Mouse (Mus musculus) midbrain, embryonic 12.5 days (tissue): ENCODE measurements around the gene Gadd45g. TPM values are rescaled to one million over a fixed set of nuclear protein-coding genes. Genes with fewer than 3 reads are reported as not detected.

Experiments used
- ATAC-seq: fragments of 200-750 bp; cut with Nextera tagmentation; 2 replicates; pipeline ENCODE4 v1.8.0; 2017; ENCODE audit warnings: low read depth, moderate TSS enrichment, moderate library complexity; ENCODE audit not compliant: low FRiP score
- H3K27ac ChIP-seq: fragments of 300-500 bp; sonication (generic); replicated peaks from 2 replicates; pipeline ENCODE4 v1.5.1; 2016; ENCODE audit warnings: mild to moderate bottlenecking
- H3K27me3 ChIP-seq: fragments of 300-500 bp; sonication (generic); 2 replicates; pipeline ENCODE4 v1.6.1; 2016; ENCODE audit warnings: mild to moderate bottlenecking
- H3K36me3 ChIP-seq: fragments of 300-500 bp; sonication (generic); 2 replicates; pipeline ENCODE4 v1.6.1; 2016
- H3K4me1 ChIP-seq: fragments of 300-500 bp; sonication (generic); 2 replicates; pipeline ENCODE4 v1.6.1; 2016
- H3K4me2 ChIP-seq: fragments of 300-500 bp; sonication (generic); replicated peaks from 2 replicates; pipeline ENCODE4 v1.6.1; 2016; ENCODE audit warnings: mild to moderate bottlenecking, moderate library complexity
- H3K4me3 ChIP-seq: fragments of 300-500 bp; sonication (generic); 2 replicates; pipeline ENCODE4 v1.5.1; 2016; ENCODE audit warnings: mild to moderate bottlenecking
- H3K9ac ChIP-seq: fragments of 300-500 bp; sonication (generic); replicated peaks from 2 replicates; pipeline ENCODE4 v1.6.1; 2016; ENCODE audit warnings: mild to moderate bottlenecking, moderate library complexity
- H3K9me3 ChIP-seq: fragments of 300-500 bp; sonication (generic); 2 replicates; pipeline ENCODE4 v1.6.1; 2016; ENCODE audit warnings: mild to moderate bottlenecking
- WGBS: fragments of 180-500 bp; shearing (Covaris S2); methylation state at CpG from one replicate; pipeline ENCODE4 v1.1.7; 2016; 5-methylcytosine and 5-hydroxymethylcytosine counted together
- polyA plus RNA-seq: library from polyadenylated mRNA; unstranded; fragments of >200 nt; fragmentation: Nextera tagmentation; extraction: Ambion mirVana; gene quantifications from 2 replicates; pipeline ENCODE4 v1.2.1, GENCODE M21; 2016

Gadd45g gene
- polyA plus RNA-seq, 1 experiment from 2014 or later, result 354 TPM

GRCm38 (mm10) chr13:51837402-51837801, 9.1 kb upstream of the Gadd45g start:
- ATAC-seq, result no peak
- WGBS, result 56% methylated on average over 5 of the region's 5 CpGs
- no peak overlapping the region for H3K9ac ChIP-seq
- no peaks in the 10 kb centered on the region for H3K9me3 ChIP-seq
- no peak overlapping the region for H3K27ac ChIP-seq
- H3K4me3 ChIP-seq, result no peak overlapping the region
- no peaks in the 10 kb centered on the region for H3K36me3 ChIP-seq
- peaks cover 87% of the 10 kb centered on the region for H3K27me3 ChIP-seq
- H3K4me2 ChIP-seq, result no peak overlapping the region
- H3K4me1 ChIP-seq, result peaks cover 23% of the 10 kb centered on the region

DNA sequence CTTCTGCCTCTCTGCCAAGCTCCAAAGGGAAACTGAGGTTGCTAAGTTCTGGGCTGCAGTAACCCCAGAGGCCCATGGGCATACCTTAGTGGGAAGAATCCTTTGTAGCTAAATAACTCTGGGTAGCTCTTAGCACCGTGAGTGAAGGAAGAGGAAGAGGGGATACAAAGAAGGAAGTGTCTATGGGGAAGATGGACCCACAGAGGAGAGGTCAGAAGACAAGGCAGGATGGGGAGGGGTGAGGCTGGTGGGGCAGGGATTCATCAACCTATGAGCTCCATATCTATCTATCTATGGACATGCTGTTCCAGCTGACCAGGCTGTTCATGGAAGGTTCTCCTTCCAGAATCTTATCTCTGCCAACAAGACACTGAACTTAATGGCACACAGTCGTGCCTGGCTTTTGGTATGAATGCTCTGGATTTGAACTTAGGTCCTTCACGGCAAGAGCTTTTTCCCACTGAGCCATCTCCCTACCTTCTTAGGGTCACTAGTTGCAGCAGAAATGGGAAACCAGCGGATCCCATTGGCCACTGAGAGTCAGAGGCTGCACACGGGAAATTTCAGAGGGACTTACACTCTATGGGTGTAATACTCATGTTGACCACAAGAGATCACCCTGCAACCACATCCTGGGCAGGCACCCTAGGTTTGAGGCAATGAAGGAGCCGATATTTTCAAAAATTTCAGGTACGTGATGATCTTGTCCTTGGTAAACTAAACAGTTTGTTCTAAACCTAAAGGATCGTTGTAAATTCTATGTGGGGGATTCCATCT, 7.0 kb upstream of the Gadd45g start:
- H3K4me1 ChIP-seq, result peaks cover 26% of the 10 kb centered on the region
- no peak overlapping the region for H3K27ac ChIP-seq
- H3K27me3 ChIP-seq, result peaks cover 97% of the 10 kb centered on the region
- no peak for ATAC-seq
- WGBS, result 24% methylated on average over 8 of the region's 8 CpGs
- H3K4me3 ChIP-seq, result no peak overlapping the region
- H3K4me2 ChIP-seq, result no peak overlapping the region
- H3K9me3 ChIP-seq, result no peaks in the 10 kb centered on the region
- no peaks in the 10 kb centered on the region for H3K36me3 ChIP-seq
- H3K9ac ChIP-seq, result no peak overlapping the region

- no peak overlapping the region for H3K4me2 ChIP-seq
- peaks cover 33% of the 10 kb centered on the region for H3K4me1 ChIP-seq
- H3K9ac ChIP-seq, result no peak overlapping the region
- 52% methylated on average over 6 of the region's 6 CpGs for WGBS
- H3K9me3 ChIP-seq, result no peaks in the 10 kb centered on the region
- no peak overlapping the region for H3K4me3 ChIP-seq
- H3K27me3 ChIP-seq, result peaks cover 91% of the 10 kb centered on the region
- H3K36me3 ChIP-seq, result no peaks in the 10 kb centered on the region
- H3K27ac ChIP-seq, result no peak overlapping the region
- no peak for ATAC-seq
Measured at GRCm38 (mm10) chr13:51840702-51841101, 5.8 kb upstream of the Gadd45g start.

GRCm38 (mm10) chr13:51841541-51842115, 4.8 kb upstream of the Gadd45g start:
- Histone ChIP-seq H3K27me3 (peaks cover 85% of the 10 kb centered on the region), H3K4me2 (peak overlapping the region; percentile 35), H3K27ac (peak overlapping the region; percentile 49), H3K9ac (no peak overlapping the region; the same call in 1 of the 2 replicates), H3K36me3 (no peaks in the 10 kb centered on the region), H3K9me3 (no peaks in the 10 kb centered on the region), H3K4me1 (peaks cover 33% of the 10 kb centered on the region), H3K4me3 (peak overlapping the region; percentile 20; the same call in 1 of the 2 replicates)
- WGBS, result 8% methylated on average over 12 of the region's 12 CpGs
- no peak for ATAC-seq

GRCm38 (mm10) chr13:51842191-51842590, 4.3 kb upstream of the Gadd45g start:
- 4% methylated on average over 5 of the region's 5 CpGs for WGBS
- Histone ChIP-seq H3K4me2 (peak overlapping the region; percentile 35), H3K36me3 (no peaks in the 10 kb centered on the region), H3K27ac (peak overlapping the region; percentile 49), H3K9ac (no peak overlapping the region; the same call in 1 of the 2 replicates), H3K9me3 (no peaks in the 10 kb centered on the region), H3K4me3 (peak overlapping the region; percentile 20; the same call in 1 of the 2 replicates), H3K4me1 (peaks cover 33% of the 10 kb centered on the region), H3K27me3 (peaks cover 84% of the 10 kb centered on the region)
- no peak for ATAC-seq

DNA sequence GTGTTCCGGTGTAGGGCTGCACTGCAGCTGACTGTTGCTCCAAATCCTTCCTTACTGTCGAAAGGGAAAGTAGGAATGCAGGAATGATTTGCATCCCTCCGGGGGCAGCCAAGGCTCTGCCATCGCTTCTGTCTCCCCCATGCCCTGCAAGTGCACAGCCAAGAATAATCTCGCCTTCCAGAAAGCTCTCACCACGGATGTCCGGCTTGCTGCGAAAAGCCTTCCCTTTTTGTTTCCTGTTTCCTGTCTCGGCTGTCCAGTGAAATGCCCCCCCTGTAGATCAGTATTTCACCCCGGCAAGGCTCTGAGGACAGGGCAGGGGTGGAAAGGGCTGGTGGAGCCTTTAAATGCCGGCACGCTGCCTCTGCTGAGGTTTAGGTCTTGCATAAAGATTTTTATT, 3.7 kb upstream of the Gadd45g start:
- Histone ChIP-seq H3K4me1 (peaks cover 33% of the 10 kb centered on the region), H3K36me3 (no peaks in the 10 kb centered on the region), H3K9ac (no peak overlapping the region; the same call in 1 of the 2 replicates), H3K4me3 (no peak overlapping the region), H3K27me3 (peaks cover 82% of the 10 kb centered on the region), H3K27ac (peak overlapping the region; percentile 35), H3K4me2 (peak overlapping the region; percentile 35), H3K9me3 (no peaks in the 10 kb centered on the region)
- 7% methylated on average over 12 of the region's 12 CpGs for WGBS
- ATAC-seq, result no peak

GRCm38 (mm10) chr13:51843298-51843697, 3.2 kb upstream of the Gadd45g start:
- peaks cover 35% of the 10 kb centered on the region for H3K4me1 ChIP-seq
- no peaks in the 10 kb centered on the region for H3K9me3 ChIP-seq
- peaks cover 77% of the 10 kb centered on the region for H3K27me3 ChIP-seq
- ATAC-seq, result no peak
- no peak overlapping the region for H3K27ac ChIP-seq
- no peak overlapping the region for H3K4me3 ChIP-seq
- 64% methylated on average over 4 of the region's 4 CpGs for WGBS
- H3K36me3 ChIP-seq, result no peaks in the 10 kb centered on the region
- H3K9ac ChIP-seq, result no peak overlapping the region; the same call in 1 of the 2 replicates
- H3K4me2 ChIP-seq, result peak overlapping the region; percentile 35; the same call in 1 of the 2 replicates

- H3K4me1 ChIP-seq, result peaks cover 43% of the 10 kb centered on the region
- ATAC-seq, result no peak
- no peak overlapping the region for H3K27ac ChIP-seq
- no peak overlapping the region for H3K4me3 ChIP-seq
- H3K4me2 ChIP-seq, result no peak overlapping the region
- no peaks in the 10 kb centered on the region for H3K9me3 ChIP-seq
- H3K36me3 ChIP-seq, result no peaks in the 10 kb centered on the region
- H3K9ac ChIP-seq, result no peak overlapping the region
- 85% methylated on average over 10 of the region's 10 CpGs for WGBS
- peaks cover 69% of the 10 kb centered on the region for H3K27me3 ChIP-seq
Measured at GRCm38 (mm10) chr13:51844118-51844517, 2.4 kb upstream of the Gadd45g start.

- Histone ChIP-seq H3K9ac (0 out of 2 replicates have a peak overlapping the region, but pooled peaks have one; percentile 37), H3K27me3 (peaks cover 66% of the 10 kb centered on the region), H3K4me2 (peak overlapping the region; percentile 66), H3K4me3 (no peak overlapping the region), H3K4me1 (peaks cover 49% of the 10 kb centered on the region), H3K9me3 (no peaks in the 10 kb centered on the region), H3K27ac (no peak overlapping the region), H3K36me3 (no peaks in the 10 kb centered on the region)
- ATAC-seq, result no peak
- 21% methylated on average over 10 of the region's 10 CpGs for WGBS
Measured at GRCm38 (mm10) chr13:51844661-51845060, 1.8 kb upstream of the Gadd45g start.

- peak overlapping the region; percentile 66 for H3K4me2 ChIP-seq
- peaks cover 53% of the 10 kb centered on the region for H3K4me1 ChIP-seq
- H3K9ac ChIP-seq, result peak overlapping the region; percentile 40; the same call in 1 of the 2 replicates
- no peak for ATAC-seq
- no peaks in the 10 kb centered on the region for H3K9me3 ChIP-seq
- H3K27me3 ChIP-seq, result peaks cover 66% of the 10 kb centered on the region
- H3K4me3 ChIP-seq, result peak overlapping the region; percentile 40; the same call in 1 of the 2 replicates
- 9% methylated on average over 10 of the region's 10 CpGs for WGBS
- H3K27ac ChIP-seq, result peak overlapping the region; percentile 85
- H3K36me3 ChIP-seq, result no peaks in the 10 kb centered on the region
Measured at GRCm38 (mm10) chr13:51845072-51845471, 1.4 kb upstream of the Gadd45g start.

DNA sequence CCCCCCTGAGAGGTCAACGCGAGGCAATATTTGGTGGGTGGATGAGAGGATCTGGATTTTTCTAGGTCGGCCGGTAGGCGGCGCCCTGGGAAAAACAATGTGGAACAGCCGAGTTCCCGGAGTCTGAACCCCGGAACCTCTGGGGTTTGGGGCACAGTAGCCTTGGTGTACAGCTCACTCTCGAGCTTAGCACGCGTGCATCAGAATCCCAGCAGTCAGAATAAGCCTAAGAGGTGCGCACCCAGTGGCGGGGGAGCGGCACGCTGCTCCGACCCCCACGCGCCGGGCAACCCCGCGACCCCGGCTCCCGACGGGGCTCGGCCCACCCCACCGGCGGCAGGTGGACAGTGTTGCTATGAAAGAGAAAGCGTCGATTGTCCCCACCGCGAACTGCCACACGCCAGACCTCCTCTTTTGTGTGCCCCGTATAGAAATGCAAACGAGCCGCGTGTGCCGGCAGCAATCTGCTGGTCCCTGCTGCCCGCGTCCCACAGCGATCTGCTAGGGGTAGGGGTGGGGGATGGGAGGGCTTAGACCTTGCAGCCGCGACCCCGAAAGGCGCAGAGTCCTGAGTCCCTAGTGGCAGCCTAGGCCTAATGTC, 787 bp upstream of the Gadd45g start:
- H3K4me1 ChIP-seq, result peaks cover 52% of the 10 kb centered on the region
- peak overlapping the region; percentile 85 for H3K27ac ChIP-seq
- H3K4me3 ChIP-seq, result peak overlapping the region; percentile 40
- H3K36me3 ChIP-seq, result no peaks in the 10 kb centered on the region
- peak; percentile 73 for ATAC-seq
- under 1% methylated on average over 45 of the region's 45 CpGs for WGBS
- no peaks in the 10 kb centered on the region for H3K9me3 ChIP-seq
- H3K4me2 ChIP-seq, result peak overlapping the region; percentile 66
- H3K27me3 ChIP-seq, result peaks cover 66% of the 10 kb centered on the region
- H3K9ac ChIP-seq, result peak overlapping the region; percentile 40
